Mouse (Mus musculus): ENCODE measurements around the gene Cnpy1.

Cnpy1 gene

DNA sequence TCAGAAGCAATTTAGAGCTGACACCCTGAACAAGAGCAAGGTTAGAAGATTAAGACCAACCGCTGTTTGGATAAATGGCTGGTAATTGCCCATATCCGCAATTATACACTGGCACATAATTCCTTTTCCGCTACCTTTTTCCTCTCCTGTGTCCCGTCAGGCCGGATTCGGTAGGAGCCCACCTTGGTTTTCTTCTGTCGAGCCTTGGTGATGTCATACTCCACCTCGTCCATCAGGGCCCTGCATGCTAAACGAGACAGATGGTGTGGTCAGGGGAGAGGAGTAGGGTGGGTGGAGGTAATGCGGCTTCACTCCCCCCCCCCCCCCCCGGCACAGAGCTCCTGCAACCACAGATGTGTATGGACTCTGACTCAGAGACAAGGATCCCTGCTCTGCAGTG, at the start of gene Cnpy1:
TSS of gene Cnpy1 (minus strand) at position 233 of the 400 bp plus-strand sequence.
- no peak for DNase-seq (ENCODE audit: low spot score in 2 of 2)

- DNase-seq (ENCODE audit: low spot score in 2 of 2), result peak; percentile 86 to 88
These were observed 48.4 kb upstream of the Cnpy1 start for GRCm38 (mm10) chr5:28293990-28294389.

DNA sequence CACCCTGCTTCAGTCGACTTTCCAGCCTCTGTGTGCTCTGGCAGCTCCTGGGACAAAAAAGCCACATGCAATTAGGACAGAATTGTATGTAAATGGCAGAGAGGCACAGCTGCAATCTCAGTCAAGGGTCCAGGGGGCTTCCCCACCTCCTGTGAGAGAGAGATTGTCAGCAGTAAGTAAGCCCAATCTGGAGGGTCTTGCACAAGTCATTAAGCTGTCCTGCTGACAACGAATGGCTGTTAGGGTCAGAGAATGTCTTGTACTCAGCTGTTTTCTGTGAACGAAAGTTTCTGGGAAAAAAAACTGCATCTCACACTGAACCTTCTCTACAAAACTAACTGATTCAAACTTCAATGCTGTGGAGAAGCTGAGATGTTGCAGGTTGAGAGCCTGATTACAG, 46.7 kb upstream of the Cnpy1 start:
- DNase-seq (ENCODE audit: low spot score in 2 of 2), result no peak

GRCm38 (mm10) chr5:28291118-28291850, 45.7 kb upstream of the Cnpy1 start:
- no peak for DNase-seq (ENCODE audit: low spot score in 2 of 2)

GRCm38 (mm10) chr5:28290630-28291029, 45.0 kb upstream of the Cnpy1 start:
- no peak for DNase-seq (ENCODE audit: low spot score in 2 of 2)

DNA sequence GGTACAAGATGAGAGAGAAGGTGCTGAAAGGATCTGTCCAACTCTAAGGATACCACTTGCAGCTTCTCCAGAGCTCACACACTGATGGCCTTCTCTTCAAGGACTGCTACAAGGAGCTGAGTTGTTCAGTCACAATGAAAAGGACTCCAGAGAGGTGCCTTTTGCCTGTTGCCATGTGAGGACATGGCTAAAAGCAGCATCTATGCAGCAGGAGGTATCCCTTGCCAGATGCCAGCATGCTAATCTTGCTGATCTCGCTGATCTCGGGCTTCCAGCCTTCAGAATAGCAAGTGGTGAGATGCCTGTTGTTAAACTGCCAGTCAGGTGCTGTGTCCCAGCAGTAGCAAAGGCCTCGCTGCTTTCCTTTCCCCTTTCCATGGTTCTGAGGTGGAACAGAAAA, 43.5 kb upstream of the Cnpy1 start:
- DNase-seq (ENCODE audit: low spot score in 2 of 2), result no peak

DNA sequence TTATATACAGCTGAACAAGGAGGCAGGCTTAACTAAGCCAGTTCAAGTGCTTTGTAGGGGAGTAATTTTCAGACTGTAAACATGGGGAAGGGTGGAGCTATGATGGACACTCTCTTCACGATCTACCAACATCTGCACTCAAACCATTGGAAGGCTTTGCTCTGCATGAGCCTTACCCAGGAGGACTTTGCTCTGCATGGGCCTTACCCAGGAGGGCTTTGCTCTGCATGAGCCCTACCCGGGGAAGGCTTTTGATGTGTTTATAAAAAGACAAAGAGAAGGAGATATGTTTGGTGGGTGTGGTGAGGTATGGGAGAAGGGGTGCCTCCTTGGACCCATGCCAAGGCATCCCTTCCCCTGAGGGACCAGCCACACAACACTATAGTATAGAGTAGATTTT, 31.7 kb upstream of the Cnpy1 start:
- no peak for DNase-seq (ENCODE audit: low spot score in 2 of 2)

DNA sequence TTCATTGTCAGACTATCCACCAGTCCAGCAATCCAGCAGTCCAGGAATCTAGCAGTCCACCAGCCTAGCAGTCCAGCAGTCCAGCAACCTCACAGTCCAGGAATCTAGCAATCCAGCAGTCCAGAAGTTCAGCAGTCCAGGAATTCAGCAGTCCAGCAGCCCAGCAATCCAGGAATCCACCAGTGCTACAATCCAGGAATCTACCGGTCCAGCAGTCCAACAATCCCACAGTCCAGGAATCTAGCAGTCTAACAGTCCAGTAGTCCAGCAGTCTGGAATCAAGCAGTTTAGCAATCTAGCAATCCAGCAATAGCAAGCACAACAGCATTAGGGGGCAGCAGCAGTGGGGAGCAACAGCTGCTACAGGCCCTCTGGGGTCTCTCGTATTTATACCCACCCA, 27.2 kb upstream of the Cnpy1 start:
- DNase-seq (ENCODE audit: low spot score in 2 of 2), result no peak

- DNase-seq (ENCODE audit: low spot score in 2 of 2), result no peak
These were observed 23.9 kb upstream of the Cnpy1 start for GRCm38 (mm10) chr5:28269469-28269991.

DNA sequence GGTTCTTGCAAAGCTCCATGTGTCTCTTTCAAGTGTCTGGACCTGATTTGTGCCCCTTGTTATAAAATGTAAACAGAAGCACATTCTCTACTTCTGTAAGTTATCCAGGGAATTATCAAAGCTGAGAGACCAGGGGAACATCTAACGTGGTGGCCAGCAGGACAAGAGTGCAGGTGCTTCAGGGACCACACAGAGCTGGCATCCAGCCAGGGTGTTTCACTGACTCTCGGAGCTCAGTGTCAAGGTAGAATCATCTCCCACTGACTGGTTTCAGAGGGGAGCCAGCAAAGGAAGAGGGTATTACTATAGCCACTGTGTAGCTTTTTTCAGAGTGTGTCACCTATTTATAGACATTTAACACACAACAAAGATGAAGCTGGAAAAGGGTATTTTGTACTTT, 22.0 kb upstream of the Cnpy1 start:
- DNase-seq (ENCODE audit: low spot score in 2 of 2), result no peak

GRCm38 (mm10) chr5:28265653-28266052, 20.0 kb upstream of the Cnpy1 start:
- no peak for DNase-seq (ENCODE audit: low spot score in 2 of 2)

GRCm38 (mm10) chr5:28263852-28264251, 18.2 kb upstream of the Cnpy1 start:
- DNase-seq (ENCODE audit: low spot score in 2 of 2), result no peak

GRCm38 (mm10) chr5:28262070-28262469, 16.5 kb upstream of the Cnpy1 start:
- DNase-seq (ENCODE audit: low spot score in 2 of 2), result no peak

GRCm38 (mm10) chr5:28259939-28260338, 14.3 kb upstream of the Cnpy1 start:
- no peak for DNase-seq (ENCODE audit: low spot score in 2 of 2)

- DNase-seq (ENCODE audit: low spot score in 2 of 2), result no peak
These were observed 13.8 kb upstream of the Cnpy1 start for GRCm38 (mm10) chr5:28259385-28259784.

DNA sequence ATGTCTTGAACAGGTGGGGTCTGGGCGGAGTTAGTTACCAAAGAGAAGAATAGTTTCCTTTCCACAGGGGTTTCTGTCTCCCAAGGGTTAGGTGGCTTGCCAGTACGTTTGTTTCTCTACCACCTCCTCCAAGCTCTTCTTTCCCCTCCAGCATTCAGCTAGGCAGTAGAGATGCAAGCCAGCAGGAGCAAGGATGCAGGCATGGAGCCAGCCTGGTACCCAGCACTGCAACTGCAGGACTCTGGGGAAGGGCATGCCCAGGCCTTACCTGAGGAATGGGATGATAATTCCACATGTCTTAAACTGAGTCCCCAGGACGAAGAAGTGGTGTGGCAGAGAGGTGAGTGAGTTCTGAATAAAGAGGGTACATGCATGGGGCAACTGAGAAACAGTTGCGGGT, 12.2 kb upstream of the Cnpy1 start:
- no peak for DNase-seq (ENCODE audit: low spot score in 2 of 2)

DNA sequence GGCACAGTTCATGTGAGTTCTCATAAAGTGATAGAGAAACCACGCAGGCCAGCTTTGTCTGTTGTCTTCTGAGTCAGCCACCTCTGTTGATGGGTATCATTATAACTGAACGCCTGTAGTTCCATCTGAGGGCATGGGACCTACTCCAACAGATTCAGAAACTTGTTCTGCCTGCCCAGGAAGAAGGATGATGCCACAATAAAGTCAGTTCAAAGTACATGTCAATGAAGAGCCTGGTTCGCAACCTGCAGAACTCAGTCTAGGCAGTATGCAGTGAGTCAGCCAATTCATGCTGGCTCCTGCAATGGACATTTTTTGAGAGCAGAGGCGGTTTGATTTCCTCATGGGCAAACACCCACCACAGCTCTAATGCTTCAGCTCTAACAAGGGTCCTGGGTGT, 7.4 kb upstream of the Cnpy1 start:
- DNase-seq (ENCODE audit: low spot score in 2 of 2), result no peak

- no peak for DNase-seq (ENCODE audit: low spot score in 2 of 2)
These were observed 6.7 kb upstream of the Cnpy1 start for GRCm38 (mm10) chr5:28252260-28252659.

GRCm38 (mm10) chr5:28251211-28251764, 5.7 kb upstream of the Cnpy1 start:
- DNase-seq (ENCODE audit: low spot score in 2 of 2), result no peak

DNA sequence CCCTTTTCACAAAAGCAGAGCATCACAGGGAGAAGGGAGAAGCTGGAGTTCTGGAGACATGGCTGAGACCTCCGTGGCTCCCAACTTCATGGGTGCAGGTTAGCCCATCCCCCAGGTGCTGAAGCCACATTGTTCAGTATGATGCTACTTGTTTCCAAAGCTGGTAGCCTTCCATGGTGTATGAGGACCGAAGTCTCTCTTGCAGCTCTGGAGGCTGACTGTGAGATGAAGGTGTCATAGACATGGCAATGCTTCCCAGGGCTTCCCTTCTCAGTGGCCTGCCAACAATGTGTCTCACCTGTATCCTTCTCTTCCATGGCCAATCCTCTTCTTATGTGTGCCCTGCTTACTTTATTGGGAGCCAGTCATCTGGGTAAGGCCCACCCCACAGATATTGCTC, 4.9 kb upstream of the Cnpy1 start:
- DNase-seq (ENCODE audit: low spot score in 2 of 2), result no peak

- no peak for DNase-seq (ENCODE audit: low spot score in 2 of 2)
These were observed 485 bp downstream of the Cnpy1 start for GRCm38 (mm10) chr5:28245121-28245520.

GRCm38 (mm10) chr5:28243501-28244177, 2.0 kb downstream of the Cnpy1 start:
- DNase-seq (ENCODE audit: low spot score in 2 of 2), result no peak

DNA sequence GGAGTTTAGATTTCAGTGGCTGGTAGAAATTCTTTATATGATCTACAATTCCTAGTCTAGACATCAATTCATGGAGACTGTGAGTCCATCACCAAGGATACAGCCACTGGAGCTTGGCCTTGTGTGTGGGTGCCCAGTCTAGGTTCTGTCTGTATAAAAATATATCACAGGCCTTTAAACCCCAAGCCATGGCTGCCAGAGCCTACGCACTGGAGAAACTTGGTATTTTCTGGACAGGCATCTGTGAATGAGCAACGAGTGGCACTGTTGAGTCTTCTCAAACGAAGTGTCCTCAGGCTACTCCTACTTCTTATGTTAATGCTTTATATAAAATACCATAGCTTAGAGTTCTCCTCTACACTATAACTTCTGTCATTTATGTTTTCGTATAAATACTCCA, 4.2 kb downstream of the Cnpy1 start:
- peak; percentile 43 to 67 for DNase-seq (ENCODE audit: low spot score in 2 of 2)
